Mouse (Mus musculus): ENCODE measurements at regions not wholly inside any gene's neighbourhood (a gene's known extent, or its start where the extent isn't known, plus 50 kb on each side); places are given as distances from the start of the nearest gene placed in this dataset.
"Not testable (repeated sequence)": the region's sequence is repeated elsewhere in the genome, so short reads cannot be mapped to it uniquely, and the experiment has no call there.

GRCm38 (mm10) chr4:7247816-7248215 is 991.0 kb downstream of the Car8 start:
- Histone ChIP-seq H3K27me3 (no peaks in the 10 kb centered on the region), H3K27ac (no peak overlapping the region), H3K4me3 (replicated peaks) (no peak overlapping the region), H3K4me2 (no peak overlapping the region), H3K36me3 (no peaks in the 10 kb centered on the region), H3K4me1 (replicated peaks) (no peaks in the 10 kb centered on the region), H3K9ac (no peak overlapping the region), H3K9me3 (replicated peaks) (no peaks in the 10 kb centered on the region)
- DNase-seq = no peak
- no peak for ATAC-seq (ENCODE audit: low read depth)
- 68% methylated on average over 4 of the region's 4 CpGs for WGBS (ENCODE audit: insufficient replicate concordance)

GRCm38 (mm10) chr4:7247244-7247643 is 991.6 kb downstream of the Car8 start:
- Histone ChIP-seq H3K27ac (no peak overlapping the region), H3K4me1 (replicated peaks) (no peaks in the 10 kb centered on the region), H3K9ac (no peak overlapping the region), H3K9me3 (replicated peaks) (no peaks in the 10 kb centered on the region), H3K36me3 (no peaks in the 10 kb centered on the region), H3K27me3 (no peaks in the 10 kb centered on the region), H3K4me3 (replicated peaks) (no peak overlapping the region), H3K4me2 (no peak overlapping the region)
- ATAC-seq (ENCODE audit: low read depth) (no peak), DNase-seq (no peak)
- 67% methylated on average over 4 of the region's 4 CpGs for WGBS (ENCODE audit: insufficient replicate concordance)

GRCm38 (mm10) chr4:7246828-7247227 is 992.0 kb downstream of the Car8 start:
- no peak overlapping the region for H3K27ac ChIP-seq
- no peak overlapping the region for H3K4me2 ChIP-seq
- ATAC-seq (ENCODE audit: low read depth) (no peak), DNase-seq (no peak)
- H3K4me3 ChIP-seq (replicated peaks) = no peak overlapping the region
- H3K9ac ChIP-seq = no peak overlapping the region
- H3K36me3 ChIP-seq = no peaks in the 10 kb centered on the region
- 64% methylated on average over 4 of the region's 4 CpGs for whole genome bisulfite sequencing (ENCODE audit: insufficient replicate concordance)
- H3K27me3 ChIP-seq = no peaks in the 10 kb centered on the region
- no peaks in the 10 kb centered on the region for H3K4me1 ChIP-seq (replicated peaks)
- no peaks in the 10 kb centered on the region for H3K9me3 ChIP-seq (replicated peaks)

GRCm38 (mm10) chr4:7245653-7246052 is 993.2 kb downstream of the Car8 start:
- Histone ChIP-seq H3K9me3 (replicated peaks) (no peaks in the 10 kb centered on the region), H3K4me2 (no peak overlapping the region), H3K36me3 (no peaks in the 10 kb centered on the region), H3K4me3 (replicated peaks) (no peak overlapping the region), H3K27me3 (no peaks in the 10 kb centered on the region), H3K4me1 (replicated peaks) (no peaks in the 10 kb centered on the region), H3K27ac (no peak overlapping the region), H3K9ac (no peak overlapping the region)
- 37% methylated on average over 2 of the region's 2 CpGs for WGBS (ENCODE audit: insufficient replicate concordance)
- no peak for ATAC-seq (ENCODE audit: low read depth)
- no peak for DNase-seq

GRCm38 (mm10) chr4:7237848-7238247 is 1001.0 kb downstream of the Car8 start:
- 36% methylated on average over 3 of the region's 3 CpGs for WGBS (ENCODE audit: insufficient replicate concordance)
- Histone ChIP-seq H3K4me3 (replicated peaks) (no peak overlapping the region), H3K27me3 (no peaks in the 10 kb centered on the region), H3K4me2 (no peak overlapping the region), H3K4me1 (replicated peaks) (no peaks in the 10 kb centered on the region), H3K36me3 (no peaks in the 10 kb centered on the region), H3K27ac (no peak overlapping the region), H3K9ac (no peak overlapping the region), H3K9me3 (replicated peaks) (no peaks in the 10 kb centered on the region)
- no peak for ATAC-seq (ENCODE audit: low read depth)
- DNase-seq = no peak

- WGBS (ENCODE audit: insufficient replicate concordance) = 79% methylated on average over 6 of the region's 6 CpGs
Observed at GRCm38 (mm10) chr4:7234537-7234936, 1004.3 kb downstream of the Car8 start.

GRCm38 (mm10) chr4:7228980-7229379 is 1009.9 kb downstream of the Car8 start:
- no peak for DNase-seq
- H3K36me3 ChIP-seq = no peaks in the 10 kb centered on the region
- no peaks in the 10 kb centered on the region for H3K4me1 ChIP-seq (replicated peaks)
- H3K27ac ChIP-seq = no peak overlapping the region
- H3K4me3 ChIP-seq (replicated peaks) = no peak overlapping the region
- H3K9me3 ChIP-seq (replicated peaks) = no peaks in the 10 kb centered on the region
- WGBS (ENCODE audit: insufficient replicate concordance) = 66% methylated on average over 2 of the region's 2 CpGs
- H3K27me3 ChIP-seq = no peaks in the 10 kb centered on the region
- H3K4me2 ChIP-seq = no peak overlapping the region
- H3K9ac ChIP-seq = no peak overlapping the region
- no peak for ATAC-seq (ENCODE audit: low read depth)

More at GRCm38 (mm10) chr4:7234537-7234936, 1004.3 kb downstream of the Car8 start:
- not testable (repeated sequence) for H3K9me3 ChIP-seq (replicated peaks); H3K4me1 ChIP-seq (replicated peaks); H3K4me2 ChIP-seq; H3K27ac ChIP-seq; H3K4me3 ChIP-seq (replicated peaks); ATAC-seq (ENCODE audit: low read depth); H3K27me3 ChIP-seq; H3K9ac ChIP-seq; DNase-seq; H3K36me3 ChIP-seq

- no peak overlapping the region for H3K4me3 ChIP-seq (replicated peaks)
- ATAC-seq (ENCODE audit: low read depth) (no peak), DNase-seq (no peak)
- no peak overlapping the region for H3K4me2 ChIP-seq
- H3K9me3 ChIP-seq (replicated peaks) = no peaks in the 10 kb centered on the region
- H3K27me3 ChIP-seq = no peaks in the 10 kb centered on the region
- 72% methylated on average over 3 of the region's 3 CpGs for WGBS (ENCODE audit: insufficient replicate concordance)
- H3K27ac ChIP-seq = no peak overlapping the region
- no peak overlapping the region for H3K9ac ChIP-seq
- H3K36me3 ChIP-seq = no peaks in the 10 kb centered on the region
- no peaks in the 10 kb centered on the region for H3K4me1 ChIP-seq (replicated peaks)
Observed at GRCm38 (mm10) chr4:7222922-7223321, 1015.9 kb downstream of the Car8 start.

- Histone ChIP-seq H3K4me3 (replicated peaks) (no peak overlapping the region), H3K9ac (no peak overlapping the region), H3K4me1 (replicated peaks) (no peaks in the 10 kb centered on the region), H3K36me3 (no peaks in the 10 kb centered on the region), H3K27me3 (no peaks in the 10 kb centered on the region), H3K4me2 (no peak overlapping the region), H3K9me3 (replicated peaks) (no peaks in the 10 kb centered on the region), H3K27ac (no peak overlapping the region)
- ATAC-seq (ENCODE audit: low read depth) = no peak
- DNase-seq = no peak
Observed at GRCm38 (mm10) chr4:7220426-7220825, 1018.4 kb downstream of the Car8 start.

- Histone ChIP-seq H3K36me3 (no peaks in the 10 kb centered on the region), H3K27ac (no peak overlapping the region), H3K4me3 (replicated peaks) (no peak overlapping the region), H3K9ac (no peak overlapping the region), H3K9me3 (replicated peaks) (no peaks in the 10 kb centered on the region), H3K4me2 (no peak overlapping the region), H3K4me1 (replicated peaks) (no peaks in the 10 kb centered on the region), H3K27me3 (no peaks in the 10 kb centered on the region)
- no peak for ATAC-seq (ENCODE audit: low read depth)
- 81% methylated on average over 5 of the region's 5 CpGs for WGBS (ENCODE audit: insufficient replicate concordance)
- no peak for DNase-seq
Observed at GRCm38 (mm10) chr4:7215048-7216030, 1023.5 kb downstream of the Car8 start.

GRCm38 (mm10) chr4:7206987-7207386 is 1031.9 kb downstream of the Car8 start:
- Histone ChIP-seq H3K36me3 (no peaks in the 10 kb centered on the region), H3K27ac (no peak overlapping the region), H3K4me2 (no peak overlapping the region), H3K4me1 (replicated peaks) (no peaks in the 10 kb centered on the region), H3K9ac (no peak overlapping the region), H3K4me3 (replicated peaks) (no peak overlapping the region), H3K9me3 (replicated peaks) (no peaks in the 10 kb centered on the region), H3K27me3 (no peaks in the 10 kb centered on the region)
- ATAC-seq (ENCODE audit: low read depth) (no peak), DNase-seq (no peak)
- 40% methylated on average over 1 of the region's 1 CpGs for WGBS (ENCODE audit: insufficient replicate concordance)

GRCm38 (mm10) chr4:7201816-7202215 is 1037.0 kb downstream of the Car8 start:
- WGBS (ENCODE audit: insufficient replicate concordance) = 49% methylated on average over 2 of the region's 2 CpGs
- DNase-seq = no peak
- no peaks in the 10 kb centered on the region for H3K27me3 ChIP-seq
- no peaks in the 10 kb centered on the region for H3K36me3 ChIP-seq
- no peak overlapping the region for H3K4me3 ChIP-seq (replicated peaks)
- H3K9ac ChIP-seq = no peak overlapping the region
- no peak overlapping the region for H3K27ac ChIP-seq
- no peaks in the 10 kb centered on the region for H3K9me3 ChIP-seq (replicated peaks)
- ATAC-seq (ENCODE audit: low read depth) = no peak
- H3K4me1 ChIP-seq (replicated peaks) = no peaks in the 10 kb centered on the region
- no peak overlapping the region for H3K4me2 ChIP-seq

Data from liver, embryonic 13.5 days (tissue).